Mouse (Mus musculus) neural tube, embryonic 15.5 days (tissue): ENCODE data around the gene Abhd13. TPM values are rescaled to one million over a fixed set of nuclear protein-coding genes. Genes with fewer than 3 reads are reported as not detected.

ENCODE experiments used
- ATAC-seq: fragments of 200-750 bp; cut with Nextera tagmentation; 2 replicates; pipeline ENCODE4 v1.8.0; 2017; ENCODE audit warnings: mild to moderate bottlenecking, moderate TSS enrichment, moderate library complexity; ENCODE audit not compliant: low FRiP score
- H3K27ac ChIP-seq: fragments of 300-500 bp; sonication (generic); replicated peaks from 2 replicates; pipeline ENCODE4 v1.5.1; 2015; ENCODE audit warnings: mild to moderate bottlenecking, inconsistent platforms
- H3K27me3 ChIP-seq: fragments of 300-500 bp; sonication (generic); replicated peaks from 2 replicates; pipeline ENCODE4 v1.6.1; 2015; ENCODE audit warnings: inconsistent platforms
- H3K36me3 ChIP-seq: fragments of 300-500 bp; sonication (generic); 2 replicates; pipeline ENCODE4 v1.6.1; 2015; ENCODE audit warnings: inconsistent platforms
- H3K4me1 ChIP-seq: fragments of 300-500 bp; sonication (generic); 2 replicates; pipeline ENCODE4 v1.6.1; 2015; ENCODE audit warnings: inconsistent platforms
- H3K4me2 ChIP-seq: fragments of 300-500 bp; sonication (generic); 2 replicates; pipeline ENCODE4 v1.6.1; 2015; ENCODE audit warnings: inconsistent platforms, mild to moderate bottlenecking, moderate library complexity
- H3K4me3 ChIP-seq: fragments of 300-500 bp; sonication (generic); replicated peaks from 2 replicates; pipeline ENCODE4 v1.5.1; 2015; ENCODE audit warnings: mild to moderate bottlenecking, inconsistent platforms
- H3K9ac ChIP-seq: fragments of 300-500 bp; sonication (generic); replicated peaks from 2 replicates; pipeline ENCODE4 v1.6.1; 2015; ENCODE audit warnings: mild to moderate bottlenecking, inconsistent platforms
- H3K9me3 ChIP-seq: fragments of 300-500 bp; sonication (generic); replicated peaks from 2 replicates; pipeline ENCODE4 v1.6.1; 2016; ENCODE audit warnings: inconsistent platforms
- WGBS: fragments of 180-500 bp; shearing (Covaris S2); methylation state at CpG from one replicate; pipeline ENCODE4 v1.1.7; 2015; ENCODE audit warnings: mixed read lengths; 5-methylcytosine and 5-hydroxymethylcytosine counted together
- polyA plus RNA-seq: library from polyadenylated mRNA; unstranded; fragments of >200 nt; fragmentation: Nextera tagmentation; extraction: Ambion mirVana; gene quantifications from 2 replicates; pipeline ENCODE4 v1.2.1, GENCODE M21; 2015

Abhd13 gene
- polyA plus RNA-seq, 1 experiment from 2014 or later, result 12.8 TPM

DNA sequence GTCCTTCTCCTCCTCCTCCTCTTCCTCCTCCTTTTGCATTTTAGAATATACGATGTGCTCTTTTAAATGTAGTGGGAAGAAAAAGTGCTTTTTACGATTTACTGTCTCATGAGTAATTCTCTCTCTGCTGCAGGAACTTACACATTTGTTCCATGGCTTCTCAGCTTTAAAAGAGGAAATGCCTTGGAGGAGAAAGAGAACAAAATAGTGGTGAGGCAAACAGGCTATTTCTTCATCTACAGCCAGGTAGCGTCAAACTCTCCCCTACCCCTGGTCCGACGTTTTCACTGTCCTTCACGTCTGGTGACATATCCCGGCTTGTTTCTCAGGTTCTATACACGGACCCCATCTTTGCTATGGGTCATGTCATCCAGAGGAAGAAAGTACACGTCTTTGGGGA lies 53.7 kb downstream of the Abhd13 start:
- no peak overlapping the region for H3K27ac ChIP-seq
- no peak overlapping the region for H3K4me3 ChIP-seq
- no peaks in the 10 kb centered on the region for H3K9me3 ChIP-seq
- no peak for ATAC-seq
- WGBS, result 85% methylated on average over 9 of the region's 9 CpGs
- no peaks in the 10 kb centered on the region for H3K27me3 ChIP-seq
- H3K36me3 ChIP-seq, result no peaks in the 10 kb centered on the region
- no peaks in the 10 kb centered on the region for H3K4me1 ChIP-seq
- H3K9ac ChIP-seq, result no peak overlapping the region
- no peak overlapping the region for H3K4me2 ChIP-seq

DNA sequence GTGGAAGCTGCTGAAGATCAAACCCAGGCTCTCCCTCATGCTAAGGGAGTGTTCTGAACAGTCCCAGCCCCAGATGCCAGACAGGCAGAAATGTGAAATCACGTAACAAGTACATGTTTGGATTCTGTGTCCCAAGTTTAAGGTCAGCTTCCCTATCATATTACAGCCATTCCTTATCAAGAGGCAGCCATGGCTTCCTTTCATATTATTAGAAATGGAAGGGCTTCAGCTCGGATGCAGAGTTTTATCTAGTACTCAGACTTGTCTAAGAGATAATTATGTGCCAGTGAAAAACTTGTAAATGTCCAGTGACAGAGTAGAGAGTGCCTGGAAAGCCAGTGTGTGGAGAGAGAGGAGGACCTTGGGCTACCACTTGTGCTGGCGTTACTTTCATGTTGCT lies 63.4 kb downstream of the Abhd13 start:
- 85% methylated on average over 3 of the region's 3 CpGs for WGBS
- no peaks in the 10 kb centered on the region for H3K9me3 ChIP-seq
- H3K27ac ChIP-seq, result no peak overlapping the region
- no peak overlapping the region for H3K4me2 ChIP-seq
- H3K36me3 ChIP-seq, result no peaks in the 10 kb centered on the region
- no peak overlapping the region for H3K4me3 ChIP-seq
- no peaks in the 10 kb centered on the region for H3K4me1 ChIP-seq
- H3K27me3 ChIP-seq, result no peaks in the 10 kb centered on the region
- H3K9ac ChIP-seq, result no peak overlapping the region
- no peak for ATAC-seq

Other genes with a start within 250 kb of the Abhd13 start
- 22.1 and 28.8 TPM in 2 replicates for gene Fam155a, start 206.5 kb upstream of the Abhd13 start, polyA plus RNA-seq
- not detected in 2 replicates for gene Gm10217, start 113.5 kb upstream of the Abhd13 start, polyA plus RNA-seq
- gene Lig4, start within 50 bp of the Abhd13 start, polyA plus RNA-seq, result 9.4 and 10.8 TPM in 2 replicates
- 1.3 and 1.6 TPM in 2 replicates for gene Tnfsf13b, start 28.8 kb downstream of the Abhd13 start, polyA plus RNA-seq
- gene Myo16, start 176.2 kb downstream of the Abhd13 start, polyA plus RNA-seq, result 5.5 and 5.6 TPM in 2 replicates